Mouse (Mus musculus) liver, embryonic 14.5 days (tissue): ENCODE measurements around the gene Rhox12. TPM values are rescaled to one million over a fixed set of nuclear protein-coding genes. Genes with fewer than 3 reads are reported as not detected.

ENCODE experiments used
- ATAC-seq: fragments of 200-750 bp; cut with Nextera tagmentation; 2 replicates; pipeline ENCODE4 v1.8.0; 2017; ENCODE audit warnings: moderate number of reproducible peaks, mild to moderate bottlenecking, moderate library complexity; ENCODE audit not compliant: insufficient read depth
- DNase-seq, 3 experiments: peaks; one replicate each; pipeline ENCODE4 v3.0.0-alpha.2; 2012 to 2013; ENCODE audit warnings: low read depth in 3 of 3, low spot score in 3 of 3
- H3K27ac ChIP-seq: fragments of 300-500 bp; sonication (generic); 2 replicates; pipeline ENCODE4 v1.5.1; 2014; ENCODE audit warnings: moderate library complexity, mild to moderate bottlenecking, control low read depth, inconsistent platforms
- H3K27me3 ChIP-seq: fragments of 300-500 bp; sonication (generic); 2 replicates; pipeline ENCODE4 v1.6.1; 2014; ENCODE audit warnings: mild to moderate bottlenecking, low read length, moderate library complexity; ENCODE audit not compliant: control insufficient read depth, insufficient read depth
- H3K36me3 ChIP-seq: fragments of 300-500 bp; sonication (generic); replicated peaks from 2 replicates; pipeline ENCODE4 v1.6.1; 2014; ENCODE audit warnings: low read depth; ENCODE audit not compliant: control insufficient read depth, insufficient read depth
- H3K4me1 ChIP-seq, 2 experiments: fragments of 200-500 bp in 1 of 2; fragments of 300-500 bp in 1 of 2; sonication (generic) in 1 of 2; replicated peaks; 2 replicates each; pipeline ENCODE4 v1.6.1; 2012 to 2014; ENCODE audit warnings: antibody characterized with exemption in 1 of 2, inconsistent platforms in 1 of 2, low read length in 1 of 2; ENCODE audit not compliant: control insufficient read depth in 2 of 2, insufficient read depth in 2 of 2
- H3K4me2 ChIP-seq: fragments of 300-500 bp; sonication (generic); 2 replicates; pipeline ENCODE4 v1.6.1; 2014; ENCODE audit warnings: low read depth, mild to moderate bottlenecking, control low read depth, moderate library complexity
- H3K4me3 ChIP-seq, 2 experiments: fragments of 200-500 bp in 1 of 2; fragments of 300-500 bp in 1 of 2; sonication (generic) in 1 of 2; 2 replicates each; pipeline ENCODE4 v1.5.1; 2012 to 2014; ENCODE audit warnings: low read depth in 2 of 2, low read length in 2 of 2, mild to moderate bottlenecking in 2 of 2, control low read depth in 1 of 2, inconsistent platforms in 1 of 2, moderate library complexity in 1 of 2; ENCODE audit not compliant: insufficient read depth in 1 of 2
- H3K9ac ChIP-seq: fragments of 300-500 bp; sonication (generic); replicated peaks from 2 replicates; pipeline ENCODE4 v1.6.1; 2014; ENCODE audit warnings: mild to moderate bottlenecking, control low read depth, moderate library complexity
- H3K9me3 ChIP-seq: fragments of 300-500 bp; sonication (generic); 2 replicates; pipeline ENCODE4 v1.6.1; 2016; ENCODE audit warnings: low read length, mixed read lengths; ENCODE audit not compliant: control insufficient read depth
- CTCF ChIP-seq: IDR thresholded peaks from 2 replicates; pipeline ENCODE4 v1.5.1; 2016; ENCODE audit warnings: antibody characterized with exemption, low read depth, control low read depth
- EP300 ChIP-seq: IDR thresholded peaks from 2 replicates; pipeline ENCODE4 v1.6.1; 2016; ENCODE audit warnings: antibody characterized with exemption, low read depth
- WGBS: fragments of 180-500 bp; shearing (Covaris S2); extraction: QIAGEN DNeasy Blood & Tissue Kit; methylation state at CpG from one replicate; pipeline ENCODE4 v1.1.7; 2014; ENCODE audit not compliant: insufficient replicate concordance; 5-methylcytosine and 5-hydroxymethylcytosine counted together
- polyA plus RNA-seq, 2 experiments: library from polyadenylated mRNA; depleted of rRNA in 1 of 2; stranded (reverse) in 1 of 2; unstranded in 1 of 2; fragments of >200 nt; fragmentation: Nextera tagmentation in 1 of 2; extraction: Ambion mirVana in 1 of 2; gene quantifications; 2 replicates each; pipeline versions ENCODE4 v1.2.1 to v1.2.3; 2012 to 2014

Rhox12 gene
- polyA plus RNA-seq, 2 experiments: not detected

- no peak for DNase-seq
- H3K9ac ChIP-seq: no peak overlapping the region
- ATAC-seq: no peak
- H3K27ac ChIP-seq: no peak overlapping the region
- no peak overlapping the region for H3K4me2 ChIP-seq
- H3K27me3 ChIP-seq: no peaks in the 10 kb centered on the region
- H3K4me3 ChIP-seq: no peak overlapping the region
- no peak for TF ChIP-seq EP300
- peak; percentile 66 for TF ChIP-seq CTCF
- no peaks in the 10 kb centered on the region for H3K36me3 ChIP-seq
- H3K9me3 ChIP-seq: no peaks in the 10 kb centered on the region
- no peaks in the 10 kb centered on the region for H3K4me1 ChIP-seq
- WGBS: 11% methylated on average over 12 of the region's 12 CpGs
These were observed 26.5 kb downstream of the Rhox12 start for GRCm38 (mm10) chrX:38084226-38084625.

- Histone ChIP-seq H3K27me3 (no peaks in the 10 kb centered on the region), H3K4me3 (no peak within 1 kb of the TSS), H3K4me2 (no peak within 1 kb of the TSS), H3K27ac (no peak within 1 kb of the TSS), H3K9ac (no peak within 1 kb of the TSS), H3K9me3 (no peaks in the 10 kb centered on the region), H3K4me1 (no peaks in the 10 kb centered on the region), H3K36me3 (no peaks in the 10 kb centered on the region)
- no peak for TF ChIP-seq CTCF
- no peak for TF ChIP-seq EP300
- DNase-seq (no peak), ATAC-seq (no peak)
- WGBS: 67% methylated on average over 11 of the region's 11 CpGs
These were observed 44.5 kb downstream of the Rhox12 start, which contains the start of gene Rhox10 for GRCm38 (mm10) chrX:38066175-38066574. Rhox10 (plus strand) TSS chrX:38066475.

GRCm38 (mm10) chrX:38061544-38061943 lies 49.2 kb downstream of the Rhox12 start:
- TF ChIP-seq EP300 (no peak), CTCF (peak; percentile 38; the same call in 1 of the 2 replicates)
- no peaks in the 10 kb centered on the region for H3K36me3 ChIP-seq
- DNase-seq (peak in 1 of 3 experiments; percentile 1), ATAC-seq (no peak)
- H3K4me1 ChIP-seq: no peaks in the 10 kb centered on the region
- H3K4me3 ChIP-seq: no peak overlapping the region
- no peaks in the 10 kb centered on the region for H3K9me3 ChIP-seq
- H3K9ac ChIP-seq: no peak overlapping the region
- WGBS: 0% methylated on average over 1 of the region's 1 CpGs
- no peak overlapping the region for H3K4me2 ChIP-seq
- no peaks in the 10 kb centered on the region for H3K27me3 ChIP-seq
- H3K27ac ChIP-seq: no peak overlapping the region

Other genes with a start within 250 kb of the Rhox12 start
- not detected in 2 replicates for gene Rhox8, start 232.0 kb downstream of the Rhox12 start, polyA plus RNA-seq (2012; rRNA removed)
- not detected in 2 replicates for gene Rhox8, start 232.0 kb downstream of the Rhox12 start, polyA plus RNA-seq (2014; fragmentation: Nextera tagmentation; extraction: Ambion mirVana)
- gene Rhox7b, start 213.7 kb downstream of the Rhox12 start, polyA plus RNA-seq (2012; rRNA removed): not detected in 2 replicates
- not detected in 2 replicates for gene Rhox7b, start 213.7 kb downstream of the Rhox12 start, polyA plus RNA-seq (2014; fragmentation: Nextera tagmentation; extraction: Ambion mirVana)
- gene Rhox9, start 209.1 kb downstream of the Rhox12 start, polyA plus RNA-seq (2012; rRNA removed): not detected in 2 replicates
- gene Rhox9, start 209.1 kb downstream of the Rhox12 start, polyA plus RNA-seq (2014; fragmentation: Nextera tagmentation; extraction: Ambion mirVana): not detected in 2 replicates
- gene Btg1-ps1, start 92.1 kb downstream of the Rhox12 start, polyA plus RNA-seq (2012; rRNA removed): not detected in 2 replicates
- not detected in 2 replicates for gene Btg1-ps1, start 92.1 kb downstream of the Rhox12 start, polyA plus RNA-seq (2014; fragmentation: Nextera tagmentation; extraction: Ambion mirVana)
- gene Btg1-ps2, start 67.8 kb downstream of the Rhox12 start, polyA plus RNA-seq (2012; rRNA removed): not detected in 2 replicates
- not detected in 2 replicates for gene Btg1-ps2, start 67.8 kb downstream of the Rhox12 start, polyA plus RNA-seq (2014; fragmentation: Nextera tagmentation; extraction: Ambion mirVana)
- gene Rhox10, start 44.4 kb downstream of the Rhox12 start, polyA plus RNA-seq (2012; rRNA removed): not detected in 2 replicates
- gene Rhox10, start 44.4 kb downstream of the Rhox12 start, polyA plus RNA-seq (2014; fragmentation: Nextera tagmentation; extraction: Ambion mirVana): not detected in 2 replicates
- not detected in 2 replicates for gene Rhox11, start 25.8 kb downstream of the Rhox12 start, polyA plus RNA-seq (2012; rRNA removed)
- gene Rhox11, start 25.8 kb downstream of the Rhox12 start, polyA plus RNA-seq (2014; fragmentation: Nextera tagmentation; extraction: Ambion mirVana): not detected in 2 replicates
- not detected in 2 replicates for gene Rhox13, start 10.3 kb upstream of the Rhox12 start, polyA plus RNA-seq (2012; rRNA removed)
- gene Rhox13, start 10.3 kb upstream of the Rhox12 start, polyA plus RNA-seq (2014; fragmentation: Nextera tagmentation; extraction: Ambion mirVana): not detected in 2 replicates
- gene Zbtb33, start 78.9 kb upstream of the Rhox12 start, polyA plus RNA-seq (2012; rRNA removed): 1.5 and 2.6 TPM in 2 replicates
- 1.2 and 1.3 TPM in 2 replicates for gene Zbtb33, start 78.9 kb upstream of the Rhox12 start, polyA plus RNA-seq (2014; fragmentation: Nextera tagmentation; extraction: Ambion mirVana)
- gene Tmem255a, start 141.5 kb upstream of the Rhox12 start, polyA plus RNA-seq (2012; rRNA removed): 0.41 and 0.44 TPM in 2 replicates
- gene Tmem255a, start 141.5 kb upstream of the Rhox12 start, polyA plus RNA-seq (2014; fragmentation: Nextera tagmentation; extraction: Ambion mirVana): 1.4 TPM in 2 replicates
- not detected in 2 replicates for gene Atp1b4, start 205.3 kb upstream of the Rhox12 start, polyA plus RNA-seq (2012; rRNA removed)
- gene Atp1b4, start 205.3 kb upstream of the Rhox12 start, polyA plus RNA-seq (2014; fragmentation: Nextera tagmentation; extraction: Ambion mirVana): not detected in 2 replicates